Mouse (Mus musculus): Measurements from ENCODE around the gene Akap8l.

The Akap8l gene

DNA sequence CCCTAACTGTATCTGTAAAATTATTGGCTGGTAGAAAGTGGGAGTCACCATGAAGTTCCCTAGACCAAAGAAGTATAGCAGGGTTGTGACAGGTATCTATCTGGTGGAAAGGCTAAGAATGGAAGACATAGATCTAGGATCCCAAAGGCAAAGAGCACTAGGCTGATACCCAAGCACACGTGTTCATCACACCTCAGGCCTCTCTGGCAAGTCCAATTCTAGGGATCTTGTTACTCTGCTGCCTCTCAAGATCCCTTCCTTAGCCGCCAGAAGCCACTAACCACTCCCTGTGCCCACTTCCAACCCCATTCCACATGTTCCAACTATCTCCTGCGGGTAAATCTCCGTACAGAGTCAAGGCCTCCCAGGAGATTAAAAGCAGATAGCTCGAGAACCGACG lies 30.5 kb downstream of the Akap8l start:
- DNase-seq (ENCODE audit: low spot score) = no peak

DNA sequence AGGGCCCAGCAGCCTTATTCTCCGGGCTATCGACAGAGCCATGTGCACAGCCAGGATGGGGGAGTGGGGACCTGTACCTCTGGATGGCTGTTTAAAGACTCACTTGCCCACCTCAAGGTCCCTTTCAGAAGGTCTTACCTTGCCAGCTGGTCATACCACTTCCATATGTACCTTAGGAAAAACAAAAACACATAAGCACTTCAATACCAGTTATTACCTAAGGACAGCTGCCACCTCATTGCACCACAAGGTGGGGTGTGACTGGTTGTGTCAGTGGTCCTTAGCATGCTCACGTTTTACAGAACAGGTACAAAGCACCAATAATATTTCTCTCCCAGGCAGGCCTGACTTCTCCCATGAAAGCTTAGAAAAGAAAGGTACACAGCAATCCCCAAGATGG lies 32.7 kb downstream of the Akap8l start:
- DNase-seq (ENCODE audit: low spot score) = no peak

DNA sequence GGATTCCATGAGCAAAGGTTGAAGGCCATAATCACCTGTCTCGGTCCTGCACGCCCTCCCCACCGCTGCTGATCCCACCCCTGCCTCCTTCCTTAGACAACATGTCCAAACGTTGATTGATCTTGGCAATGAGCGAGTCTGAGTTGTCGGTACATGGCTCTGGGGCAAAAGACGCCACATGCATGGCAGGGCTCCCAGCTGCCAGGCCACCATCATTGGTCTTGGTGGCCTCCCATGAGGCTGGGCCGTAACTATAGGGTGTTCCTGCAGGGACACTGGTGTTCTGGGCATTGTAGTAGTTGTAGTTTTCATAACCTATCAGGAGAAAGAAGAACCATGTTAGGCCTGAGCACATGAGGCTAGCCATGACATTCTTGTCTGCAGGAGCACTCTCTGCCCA lies 33.4 kb downstream of the Akap8l start:
- no peak for DNase-seq (ENCODE audit: low spot score)

DNA sequence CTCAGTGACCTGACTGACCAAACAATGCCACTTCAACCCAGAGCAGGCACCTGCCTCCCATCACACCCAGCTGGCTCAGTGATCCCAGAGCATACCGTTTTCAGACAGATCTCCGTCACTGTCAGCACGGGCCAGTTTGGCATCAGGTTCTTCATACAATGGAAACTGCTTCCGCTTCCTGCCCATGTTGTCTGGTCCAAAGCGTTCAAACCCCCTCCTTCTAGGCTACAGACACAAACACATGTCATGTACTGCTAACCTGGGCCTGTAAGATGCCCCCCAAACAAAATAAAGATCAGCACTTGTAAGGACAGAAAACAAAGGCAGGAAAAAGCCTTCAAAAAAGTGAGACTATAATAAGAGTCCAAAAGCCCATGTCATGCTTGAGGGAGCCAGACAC lies 34.8 kb downstream of the Akap8l start:
- no peak for DNase-seq (ENCODE audit: low spot score)

DNA sequence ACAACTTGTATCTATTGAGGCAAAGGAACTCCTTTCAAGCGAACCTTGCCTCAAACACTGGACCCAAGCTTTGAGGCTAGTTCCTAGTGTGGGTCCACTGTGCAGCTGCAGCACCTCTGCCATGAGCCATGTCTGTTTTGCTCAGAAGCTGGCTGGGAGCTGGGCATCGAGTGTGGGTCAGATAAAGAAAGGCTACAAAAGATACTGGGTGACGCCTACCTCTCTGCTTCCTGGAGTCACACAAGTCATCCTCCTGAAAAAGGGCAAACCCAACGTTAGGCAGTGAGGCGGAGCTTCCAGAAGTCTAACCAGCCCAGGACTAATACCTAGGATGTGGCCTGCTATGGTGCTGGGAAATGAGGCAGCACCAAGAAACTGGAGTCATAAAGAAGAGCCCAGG lies 36.5 kb downstream of the Akap8l start:
- no peak for DNase-seq (ENCODE audit: low spot score)

DNA sequence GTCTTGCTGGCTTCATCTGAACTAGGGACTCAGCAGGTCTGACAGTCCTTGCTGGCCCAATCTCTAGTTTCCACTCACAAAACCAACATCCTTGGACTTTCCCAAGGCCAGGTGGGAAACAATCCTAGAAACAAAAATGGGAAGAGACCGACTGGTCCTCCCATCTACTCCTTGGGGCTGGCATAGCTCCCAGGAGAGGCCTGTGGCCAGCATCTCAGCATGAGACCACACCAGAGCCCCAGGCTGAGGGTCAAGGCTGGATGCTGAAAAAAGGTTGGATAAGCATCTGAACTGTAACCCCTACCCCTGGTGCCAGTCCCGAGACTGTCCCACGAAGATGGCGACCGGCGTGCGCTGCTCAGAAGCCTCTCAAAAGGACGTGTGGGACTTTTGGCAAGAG lies 37.6 kb downstream of the Akap8l start:
- DNase-seq (ENCODE audit: low spot score) = no peak

DNA sequence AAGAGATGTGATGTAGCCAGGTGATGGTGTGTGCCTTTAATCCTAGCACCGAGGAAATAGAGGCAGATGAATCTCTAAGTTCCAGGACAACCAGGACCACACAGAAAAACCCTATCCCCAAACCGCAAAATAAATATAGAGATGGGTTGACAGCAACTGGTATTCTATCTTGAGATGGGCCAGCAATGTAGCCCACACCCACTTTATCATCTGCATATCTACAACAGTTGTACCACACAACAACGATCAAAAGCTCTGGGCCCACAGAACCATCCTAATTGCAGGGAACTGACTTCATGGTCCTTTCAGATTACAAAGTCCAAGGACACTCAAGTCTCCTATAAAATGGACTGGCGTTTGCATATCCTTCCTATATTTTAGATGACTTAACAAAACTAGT lies 42.4 kb downstream of the Akap8l start:
- no peak for DNase-seq (ENCODE audit: low spot score)

DNA sequence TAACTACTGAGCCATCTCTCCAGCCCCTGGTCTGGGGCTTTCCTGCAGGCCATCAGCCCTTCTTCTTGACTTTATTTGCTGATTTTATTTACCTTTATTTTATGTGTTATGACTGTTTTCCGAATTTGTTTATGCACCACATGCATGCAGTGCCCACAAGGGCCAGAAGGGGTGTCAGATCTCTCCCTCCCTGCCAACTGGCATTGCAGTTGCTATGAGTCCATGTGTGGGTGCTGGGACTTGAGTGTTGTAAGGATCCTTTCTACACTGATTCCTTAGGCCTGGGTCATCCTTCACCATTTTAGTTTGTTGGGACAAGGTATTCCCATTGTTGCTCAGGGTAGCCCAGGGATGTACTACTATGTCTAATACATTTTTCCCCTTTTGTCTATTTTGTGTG lies 52.3 kb downstream of the Akap8l start:
- no peak for DNase-seq (ENCODE audit: low spot score)

DNA sequence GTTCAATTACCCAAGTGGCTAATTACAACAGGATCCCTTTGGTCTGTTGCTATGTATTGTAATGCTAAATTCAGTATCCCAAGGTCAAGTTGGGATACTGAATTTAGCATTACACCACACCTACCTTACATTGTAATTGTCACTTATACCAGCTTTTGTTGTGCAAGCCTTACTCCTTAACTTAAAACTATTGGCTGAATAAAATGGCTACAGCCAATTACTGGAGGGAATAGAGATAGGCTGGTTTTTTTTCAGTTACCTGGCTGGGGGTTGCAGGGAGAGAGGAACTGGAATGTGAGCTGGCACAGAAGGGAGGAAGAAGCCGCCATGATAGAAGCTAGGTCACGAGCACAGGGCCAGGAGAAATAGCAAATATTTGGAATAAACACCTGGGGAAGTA lies 54.5 kb downstream of the Akap8l start:
- no peak for DNase-seq (ENCODE audit: low spot score)

DNA sequence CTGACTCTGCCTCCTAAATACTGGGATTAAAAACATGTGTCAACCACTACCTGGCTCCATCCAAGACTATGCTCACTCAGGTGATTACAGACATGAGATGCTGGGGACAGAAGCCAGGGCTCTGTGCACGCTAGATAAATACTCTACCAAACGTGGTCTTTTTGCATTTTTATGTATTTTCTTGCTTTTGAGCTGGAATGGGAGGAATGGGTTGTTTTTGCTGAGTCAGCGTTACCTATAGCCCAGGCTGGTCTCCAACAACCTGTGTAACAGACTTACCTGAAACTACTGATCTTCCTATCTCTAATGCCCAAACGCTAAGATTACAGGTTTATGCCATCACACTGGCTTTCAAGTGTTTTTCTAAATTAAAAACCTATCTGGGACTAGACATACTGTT lies 55.2 kb downstream of the Akap8l start:
- DNase-seq (ENCODE audit: low spot score) = no peak

DNA sequence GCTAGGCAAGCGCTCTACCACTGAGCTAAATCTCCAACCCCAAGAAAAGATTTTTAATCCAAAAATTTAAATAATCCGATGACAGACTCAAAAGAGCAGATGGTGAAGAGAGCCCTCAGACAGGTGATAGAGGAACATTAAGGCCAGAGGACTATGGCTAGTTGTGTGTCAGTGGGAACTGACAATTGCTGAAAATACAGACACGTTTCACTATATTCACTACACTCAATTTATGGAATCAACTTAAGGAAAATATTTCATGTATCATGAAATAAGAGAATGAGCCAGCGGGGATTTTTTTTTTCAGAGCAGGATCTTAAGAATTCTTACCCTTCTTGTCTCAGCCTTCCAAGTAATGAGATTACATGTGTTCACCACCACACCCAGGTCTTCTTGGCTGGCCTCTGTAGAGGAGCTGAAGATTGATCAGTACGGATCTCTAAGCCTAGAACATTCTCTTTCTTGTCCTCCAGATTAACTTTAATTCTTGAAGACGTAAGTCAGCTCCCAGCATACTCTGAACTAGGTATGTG lies 65.2 kb downstream of the Akap8l start:
- no peak for DNase-seq (ENCODE audit: low spot score)

DNA sequence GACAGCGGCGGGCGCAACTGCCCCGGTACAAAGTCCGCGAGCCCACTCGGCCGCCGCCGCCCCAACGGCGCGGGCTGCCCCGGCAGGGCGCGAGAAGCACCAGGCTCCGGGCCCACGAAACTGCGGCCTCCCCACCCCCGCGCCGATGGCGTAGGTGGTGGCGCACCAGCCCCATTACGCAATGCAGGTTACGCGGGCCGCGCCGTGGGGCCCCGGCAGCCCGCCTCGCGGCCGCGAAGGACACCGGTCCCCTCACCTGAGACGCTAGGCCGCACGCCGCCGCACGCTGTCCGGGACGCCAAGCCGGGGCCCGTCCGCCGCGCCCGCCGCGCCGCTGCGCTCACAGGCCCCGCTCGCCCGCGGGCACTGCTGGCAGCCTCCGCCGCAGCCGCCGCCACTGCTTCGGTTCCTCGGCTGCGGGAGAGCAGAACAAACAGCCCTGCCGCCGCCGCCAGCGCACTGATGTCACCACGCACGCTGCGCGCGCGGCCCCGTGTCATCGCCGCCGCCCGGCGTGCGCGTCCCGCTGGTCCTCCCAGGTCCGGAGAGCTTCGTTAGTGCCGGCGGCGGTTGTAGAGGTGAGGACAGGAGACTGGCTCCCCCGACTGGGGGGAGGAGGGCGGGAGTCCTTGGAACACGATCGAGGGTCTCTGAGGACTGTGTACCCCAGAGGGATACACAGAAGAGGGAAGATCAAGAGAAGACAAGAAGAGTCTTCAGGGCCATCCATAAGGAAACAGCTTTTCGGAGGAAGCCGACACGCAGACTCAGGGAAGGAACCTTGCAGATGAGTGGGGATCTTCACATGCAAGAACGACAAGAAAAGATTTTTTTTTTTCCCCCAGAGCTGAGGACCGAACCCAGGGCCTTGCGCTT lies 65.9 kb downstream of the Akap8l start, which contains the start of gene Brd4:
Gene Brd4, minus strand, starts transcription at position 461 of the 876 bp plus-strand sequence.
- peak; percentile 90 for DNase-seq (ENCODE audit: low spot score)

DNA sequence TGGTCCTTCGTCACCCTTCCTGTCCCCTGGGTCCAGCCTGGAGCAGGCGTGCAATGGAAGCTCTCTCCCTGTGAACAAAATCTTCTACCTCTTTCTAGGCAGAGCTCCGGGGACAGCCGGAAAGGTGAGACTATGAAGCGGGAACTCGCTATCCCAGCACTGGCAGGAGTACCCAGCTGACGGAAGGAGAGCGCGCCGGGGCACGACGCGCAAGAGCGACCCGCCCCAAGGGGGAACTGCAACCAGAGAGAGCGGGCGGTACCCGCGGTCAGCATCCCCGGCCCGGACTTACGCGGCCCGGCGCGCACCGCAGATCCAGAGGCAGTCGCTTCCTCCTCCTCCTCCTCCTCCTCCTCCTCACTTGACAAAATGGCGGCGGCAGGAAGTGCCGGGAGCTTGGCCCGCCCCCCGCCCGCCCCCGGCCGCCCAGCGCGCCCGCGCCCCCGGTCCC lies 66.6 kb downstream of the Akap8l start:
- peak; percentile 58 for DNase-seq (ENCODE audit: low spot score)

DNA sequence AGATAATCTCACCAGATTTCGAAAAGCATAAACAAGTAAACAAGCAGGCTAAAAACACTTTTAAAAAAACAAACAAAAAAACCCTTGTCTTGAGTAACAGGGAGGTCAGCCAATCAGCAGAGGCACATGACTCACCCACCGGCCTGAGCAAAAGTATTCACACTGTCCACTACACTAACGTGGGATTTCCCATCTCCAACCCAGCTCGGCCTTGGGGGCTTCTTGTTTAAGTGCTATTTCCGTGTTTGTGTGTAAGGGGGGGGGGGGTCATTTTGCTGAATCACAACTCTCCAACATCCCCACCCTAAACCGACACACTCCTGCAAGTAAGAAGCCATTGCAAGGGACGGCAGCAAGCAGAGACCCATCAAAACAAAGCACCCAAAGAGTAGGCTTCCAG lies 67.1 kb downstream of the Akap8l start:
- peak; percentile 46 for DNase-seq (ENCODE audit: low spot score)

DNA sequence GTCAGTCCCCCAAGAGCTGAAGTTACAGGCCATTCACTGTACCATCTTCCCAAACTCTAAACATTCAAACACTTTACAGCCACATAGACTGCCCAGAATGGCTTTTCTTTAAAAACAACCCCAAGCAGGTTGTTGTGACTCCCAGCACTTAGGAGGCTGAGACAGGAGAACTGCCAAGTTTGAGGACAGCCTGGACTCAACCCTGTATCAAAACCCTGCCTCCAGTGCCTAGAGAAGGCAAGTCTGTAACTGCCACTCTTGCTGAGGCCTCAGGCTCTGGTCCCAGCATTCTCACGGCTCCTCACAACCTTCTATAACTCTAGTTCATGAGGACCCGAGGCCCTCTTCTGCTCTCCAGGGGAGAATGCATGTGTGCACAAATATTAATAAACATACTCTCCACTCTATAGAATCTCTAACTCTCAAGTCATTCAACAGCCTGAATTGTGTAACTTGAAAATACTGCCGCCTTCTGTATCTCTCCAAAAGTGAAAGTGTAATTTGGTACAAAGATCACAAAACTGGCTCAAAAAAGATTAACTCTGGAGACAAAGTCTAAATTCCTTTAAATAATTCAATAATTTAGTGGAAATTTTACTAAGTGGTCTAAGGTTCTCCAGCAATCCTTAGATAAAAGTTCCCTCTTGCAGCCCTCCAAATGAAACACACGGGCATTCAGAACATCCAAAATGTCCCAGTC lies 68.6 kb downstream of the Akap8l start:
- no peak for DNase-seq (ENCODE audit: low spot score)

DNA sequence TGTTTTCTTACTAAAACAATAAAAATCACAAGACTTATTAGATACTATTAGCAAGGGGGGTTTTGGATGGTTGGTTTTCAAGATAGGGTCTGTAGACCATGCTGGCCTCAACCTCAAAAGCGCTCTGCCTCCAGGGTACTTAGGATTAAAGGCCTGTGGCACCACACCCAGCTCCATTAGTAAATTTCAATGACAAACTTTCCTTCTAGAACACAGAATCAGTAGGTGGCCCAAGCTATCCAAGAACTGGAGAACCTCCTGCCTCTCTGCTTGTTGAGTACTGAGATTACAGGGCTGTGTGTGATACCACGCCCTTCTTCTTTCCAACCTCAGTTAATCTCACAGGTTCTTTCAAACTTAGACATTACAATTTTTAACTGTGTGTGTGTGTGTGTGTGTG lies 69.3 kb downstream of the Akap8l start:
- no peak for DNase-seq (ENCODE audit: low spot score)

DNA sequence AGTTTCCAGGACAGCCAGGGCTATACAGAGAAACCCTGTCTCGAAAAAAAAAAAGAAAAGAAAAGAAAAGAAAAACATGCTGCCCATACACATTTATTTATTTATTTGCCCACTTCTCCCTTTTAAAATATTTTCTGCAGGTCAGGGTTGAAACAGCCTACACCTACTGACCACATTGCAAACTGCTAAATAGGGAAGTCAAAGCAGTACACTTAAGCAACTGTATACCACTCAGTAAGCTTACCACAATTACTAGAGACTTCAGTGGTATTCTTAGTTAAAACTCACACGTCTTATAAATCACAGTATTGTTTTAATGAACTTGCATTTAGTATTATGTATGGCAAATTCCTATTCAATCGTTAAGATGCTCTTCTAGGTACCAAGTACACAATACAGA lies 69.8 kb downstream of the Akap8l start:
- no peak for DNase-seq (ENCODE audit: low spot score)

DNA sequence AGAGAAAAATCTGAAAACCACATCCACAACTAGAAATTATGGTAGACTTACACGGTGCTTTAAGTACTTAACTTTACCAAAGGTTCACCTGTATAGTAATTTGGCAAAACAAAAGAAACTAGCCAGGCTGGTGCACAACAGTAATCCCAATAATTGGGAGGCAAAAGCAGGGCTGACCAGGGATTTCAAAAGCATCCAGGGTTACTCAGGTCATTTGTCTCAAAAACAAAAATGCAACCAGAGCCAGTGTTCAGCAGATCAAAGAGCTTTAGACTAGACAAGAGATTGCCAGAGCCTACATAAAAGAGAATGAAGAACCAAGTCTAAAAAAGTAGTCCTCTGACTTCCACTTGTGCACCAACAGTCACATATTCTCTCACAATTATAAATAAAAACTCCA lies 73.2 kb downstream of the Akap8l start:
- DNase-seq (ENCODE audit: low spot score) = no peak

DNA sequence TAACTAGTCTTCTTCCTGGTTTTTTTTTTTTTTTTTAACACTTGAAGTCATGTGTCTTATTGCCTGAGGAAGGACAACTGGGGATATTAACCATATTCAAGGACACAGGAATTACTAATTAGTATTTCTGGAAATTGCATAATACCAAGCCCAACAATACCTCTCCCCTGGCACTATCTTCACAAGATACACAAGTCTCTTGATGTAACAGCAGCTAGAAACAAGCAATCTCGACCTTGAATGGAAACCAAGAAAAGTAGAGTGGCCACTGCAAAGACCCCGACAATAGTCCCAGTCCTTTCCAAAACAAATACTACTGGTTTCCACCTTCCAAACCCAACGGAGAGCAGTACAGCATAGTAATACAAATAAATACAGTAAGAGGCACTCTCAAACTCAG lies 74.8 kb downstream of the Akap8l start:
- DNase-seq (ENCODE audit: low spot score) = no peak
